Mouse (Mus musculus): ENCODE results near the gene U90926. TPM values are rescaled to one million over a fixed set of nuclear protein-coding genes. Genes with fewer than 3 reads are reported as not detected.
A peak's percentile ranks its signal among the peaks of the same experiment; 100 is the strongest.

The U90926 gene
- polyA plus RNA-seq, 1 experiment from 2014 or later: not detected

DNA sequence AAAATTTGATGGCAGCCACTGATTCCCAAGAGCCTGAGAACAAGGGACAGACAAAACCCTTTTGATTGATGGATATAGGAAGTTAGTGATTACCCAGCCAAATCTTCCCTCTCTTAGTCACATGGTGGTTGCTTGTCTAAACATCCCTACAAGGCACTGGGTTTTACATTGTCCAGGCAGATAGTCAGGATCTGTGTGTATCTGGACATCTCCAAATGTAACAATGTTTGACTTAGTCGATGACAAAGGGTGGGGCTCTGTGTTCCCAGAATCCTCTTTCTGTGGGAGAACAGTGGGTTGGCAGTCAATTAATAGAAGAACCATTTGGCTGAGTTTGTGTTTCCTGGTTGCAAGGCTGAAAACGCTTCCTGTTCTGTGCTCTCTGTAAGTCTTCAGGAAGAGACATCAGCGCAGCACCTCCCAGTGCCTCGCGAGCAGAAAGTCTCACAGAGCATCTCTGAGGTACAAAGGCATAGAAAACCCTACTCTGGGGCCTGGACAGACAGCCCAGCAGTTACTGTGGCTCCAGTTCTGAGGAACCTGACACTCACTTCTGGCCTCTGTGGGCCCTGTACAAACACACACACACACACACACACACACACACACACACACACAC lies 19.8 kb upstream of the U90926 start:
- WGBS: 70% methylated on average over 5 of the region's 5 CpGs
- peaks cover 10% of the 10 kb centered on the region; the same call in 1 of the 2 replicates for H3K4me1 ChIP-seq
- no peaks in the 10 kb centered on the region for H3K36me3 ChIP-seq (replicated peaks)
- no peak overlapping the region for H3K27ac ChIP-seq (replicated peaks)
- peaks cover 7% of the 10 kb centered on the region; the same call in 1 of the 2 replicates for H3K27me3 ChIP-seq (replicated peaks; ENCODE audit: low read depth, poor library complexity, severe bottlenecking)
- no peak overlapping the region for H3K4me3 ChIP-seq
- no peaks in the 10 kb centered on the region for H3K9me3 ChIP-seq
- no peak for DNase-seq (ENCODE audit: low spot score)

DNA sequence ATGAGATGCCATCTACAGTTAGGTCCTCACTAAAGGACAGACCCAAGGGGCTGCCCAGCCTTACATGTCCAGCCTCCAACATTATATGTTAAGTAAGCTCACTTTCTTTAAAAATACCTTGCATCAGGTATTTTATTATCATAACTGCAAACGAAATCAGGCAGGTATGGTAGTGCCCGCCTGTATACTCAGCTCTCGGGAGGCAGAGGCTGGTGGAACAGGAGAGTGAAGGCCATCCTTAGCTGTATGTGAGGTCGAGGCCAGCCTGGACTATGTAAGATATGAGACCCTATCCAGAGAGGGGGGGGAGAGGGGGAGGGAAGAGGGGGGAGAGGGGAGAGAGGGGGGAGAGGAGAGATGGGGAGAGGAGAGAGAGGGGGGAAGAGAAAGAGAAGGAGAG lies 18.2 kb upstream of the U90926 start:
- Histone ChIP-seq H3K27me3 (replicated peaks; ENCODE audit: low read depth, poor library complexity, severe bottlenecking) (0 out of 2 replicates have a peak, but pooled peaks cover 2% of the 10 kb centered on the region), H3K27ac (replicated peaks) (no peak overlapping the region), H3K36me3 (replicated peaks) (no peaks in the 10 kb centered on the region), H3K4me3 (no peak overlapping the region), H3K9me3 (no peaks in the 10 kb centered on the region), H3K4me1 (peaks cover 8% of the 10 kb centered on the region)
- no peak for DNase-seq (ENCODE audit: low spot score)
- WGBS: 81% methylated on average over 4 of the region's 4 CpGs

DNA sequence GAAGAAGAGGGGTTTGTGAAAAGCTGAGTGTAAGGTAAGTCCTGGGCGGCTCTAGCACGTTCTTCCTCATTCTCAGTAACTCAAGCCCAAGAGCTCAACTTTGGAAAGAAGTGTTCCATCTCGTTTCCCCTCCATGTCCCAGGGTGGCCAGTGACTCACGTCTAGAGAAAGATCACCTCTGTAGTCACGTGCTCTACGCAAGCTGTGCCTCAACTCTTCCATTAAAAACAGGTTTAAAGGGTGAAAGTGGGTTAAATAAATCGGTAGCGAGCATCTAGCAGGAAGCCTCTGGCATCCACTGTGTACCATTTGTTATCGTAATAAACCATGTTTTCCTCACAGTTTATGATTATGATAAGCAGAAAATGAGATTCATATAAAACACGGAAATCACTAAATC lies 16.6 kb upstream of the U90926 start:
- no peak for DNase-seq (ENCODE audit: low spot score)
- Histone ChIP-seq H3K4me3 (no peak overlapping the region), H3K27me3 (replicated peaks; ENCODE audit: low read depth, poor library complexity, severe bottlenecking) (no peaks in the 10 kb centered on the region), H3K9me3 (no peaks in the 10 kb centered on the region), H3K27ac (replicated peaks) (no peak overlapping the region), H3K4me1 (peaks cover 8% of the 10 kb centered on the region), H3K36me3 (replicated peaks) (no peaks in the 10 kb centered on the region)
- WGBS: 79% methylated on average over 10 of the region's 10 CpGs

DNA sequence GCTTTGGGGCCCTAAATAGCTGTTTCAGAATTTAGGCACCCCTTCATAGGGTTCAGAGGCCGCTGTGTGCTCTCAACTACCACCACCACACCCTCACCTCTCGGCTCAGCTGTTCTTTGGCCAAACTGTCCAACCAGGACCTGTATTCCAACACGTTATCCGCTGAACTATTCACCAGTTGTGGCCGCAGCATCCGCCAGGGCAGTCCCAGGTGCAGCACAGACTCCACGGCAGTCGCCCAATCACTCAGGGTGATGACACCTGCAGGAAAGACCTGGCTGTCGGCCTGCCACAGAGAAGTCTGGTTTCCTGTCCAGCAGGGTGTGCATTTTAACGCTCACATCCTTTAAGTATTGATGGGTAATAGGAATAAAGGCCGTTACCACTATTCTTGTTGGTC lies 15.1 kb upstream of the U90926 start:
- Histone ChIP-seq H3K4me3 (no peak overlapping the region), H3K27ac (replicated peaks) (no peak overlapping the region), H3K36me3 (replicated peaks) (no peaks in the 10 kb centered on the region), H3K4me1 (peaks cover 5% of the 10 kb centered on the region), H3K27me3 (replicated peaks; ENCODE audit: low read depth, poor library complexity, severe bottlenecking) (no peaks in the 10 kb centered on the region), H3K9me3 (no peaks in the 10 kb centered on the region)
- DNase-seq (ENCODE audit: low spot score): no peak
- WGBS: 85% methylated on average over 11 of the region's 11 CpGs

DNA sequence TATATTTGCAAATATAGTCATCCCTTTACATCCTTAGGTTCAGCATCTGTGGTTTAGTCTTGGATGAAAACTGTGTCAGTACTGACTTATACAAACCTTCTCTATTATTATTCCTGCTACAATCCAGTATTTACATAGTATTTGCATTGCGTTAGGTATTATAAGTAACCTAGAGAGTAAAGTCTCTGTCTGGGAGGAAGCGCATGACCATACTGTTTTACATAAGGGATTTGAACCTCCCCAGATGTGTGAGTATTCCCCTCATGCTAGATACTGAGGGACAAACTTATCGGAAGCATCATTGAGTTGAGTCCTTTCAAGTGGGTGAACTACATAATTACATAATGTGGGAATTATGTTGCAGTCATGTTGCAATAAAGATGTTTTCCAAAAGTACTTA lies 14.3 kb upstream of the U90926 start:
- Histone ChIP-seq H3K9me3 (no peaks in the 10 kb centered on the region), H3K27ac (replicated peaks) (no peak overlapping the region), H3K4me1 (peaks cover 3% of the 10 kb centered on the region; the same call in 1 of the 2 replicates), H3K4me3 (no peak overlapping the region), H3K36me3 (replicated peaks) (no peaks in the 10 kb centered on the region), H3K27me3 (replicated peaks; ENCODE audit: low read depth, poor library complexity, severe bottlenecking) (no peaks in the 10 kb centered on the region)
- no peak for DNase-seq (ENCODE audit: low spot score)
- 91% methylated on average over 3 of the region's 3 CpGs for WGBS

DNA sequence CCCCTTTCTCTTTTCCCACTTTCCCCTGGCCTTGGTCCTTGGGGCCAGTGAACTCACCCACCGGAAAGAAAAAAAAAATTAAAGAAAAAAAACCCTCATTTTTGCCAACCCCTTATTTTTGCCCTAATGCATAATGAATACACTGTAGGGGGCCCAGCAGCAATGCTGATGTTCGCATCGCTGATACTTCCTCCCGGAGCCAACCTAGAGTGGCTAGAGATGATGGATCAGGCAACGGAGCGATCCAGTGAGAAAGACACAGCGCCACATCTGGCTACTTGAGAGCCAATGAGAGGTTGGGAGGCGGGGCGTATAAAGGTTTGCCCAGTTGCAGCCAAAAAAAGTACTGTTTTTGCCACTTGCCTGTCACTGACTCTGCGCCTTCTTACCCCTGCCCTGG lies 13.6 kb upstream of the U90926 start:
- 26% methylated on average over 10 of the region's 10 CpGs for WGBS
- no peaks in the 10 kb centered on the region for H3K36me3 ChIP-seq (replicated peaks)
- no peaks in the 10 kb centered on the region for H3K9me3 ChIP-seq
- DNase-seq (ENCODE audit: low spot score): no peak
- peaks cover 3% of the 10 kb centered on the region; the same call in 1 of the 2 replicates for H3K4me1 ChIP-seq
- no peaks in the 10 kb centered on the region for H3K27me3 ChIP-seq (replicated peaks; ENCODE audit: low read depth, poor library complexity, severe bottlenecking)
- H3K4me3 ChIP-seq: peak overlapping the region; percentile 11; the same call in 1 of the 2 replicates
- H3K27ac ChIP-seq (replicated peaks): no peak overlapping the region

DNA sequence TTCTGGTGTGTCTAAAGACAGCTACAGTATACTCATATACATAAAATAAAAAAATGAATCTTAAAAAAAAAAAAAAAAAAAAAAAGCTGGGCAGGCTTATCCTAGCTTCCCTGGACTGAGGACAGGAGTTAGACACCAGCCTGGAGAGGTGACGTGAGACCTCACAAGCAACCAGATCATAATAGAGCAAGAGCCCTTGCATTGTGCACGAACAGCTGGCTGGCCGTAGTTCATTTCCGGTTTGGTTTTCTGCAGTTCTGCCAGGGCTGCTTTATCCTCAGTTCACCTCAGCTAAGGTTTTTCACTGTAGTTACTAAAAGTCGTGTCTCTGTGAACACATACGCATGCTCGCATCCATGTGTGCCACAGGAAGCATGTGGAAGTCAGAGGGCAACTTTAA lies 12.6 kb upstream of the U90926 start:
- Histone ChIP-seq H3K9me3 (no peaks in the 10 kb centered on the region), H3K4me3 (no peak overlapping the region), H3K4me1 (peaks cover 3% of the 10 kb centered on the region; the same call in 1 of the 2 replicates), H3K27me3 (replicated peaks; ENCODE audit: low read depth, poor library complexity, severe bottlenecking) (no peaks in the 10 kb centered on the region), H3K36me3 (replicated peaks) (no peaks in the 10 kb centered on the region), H3K27ac (replicated peaks) (no peak overlapping the region)
- WGBS: 83% methylated on average over 7 of the region's 7 CpGs
- DNase-seq (ENCODE audit: low spot score): no peak

DNA sequence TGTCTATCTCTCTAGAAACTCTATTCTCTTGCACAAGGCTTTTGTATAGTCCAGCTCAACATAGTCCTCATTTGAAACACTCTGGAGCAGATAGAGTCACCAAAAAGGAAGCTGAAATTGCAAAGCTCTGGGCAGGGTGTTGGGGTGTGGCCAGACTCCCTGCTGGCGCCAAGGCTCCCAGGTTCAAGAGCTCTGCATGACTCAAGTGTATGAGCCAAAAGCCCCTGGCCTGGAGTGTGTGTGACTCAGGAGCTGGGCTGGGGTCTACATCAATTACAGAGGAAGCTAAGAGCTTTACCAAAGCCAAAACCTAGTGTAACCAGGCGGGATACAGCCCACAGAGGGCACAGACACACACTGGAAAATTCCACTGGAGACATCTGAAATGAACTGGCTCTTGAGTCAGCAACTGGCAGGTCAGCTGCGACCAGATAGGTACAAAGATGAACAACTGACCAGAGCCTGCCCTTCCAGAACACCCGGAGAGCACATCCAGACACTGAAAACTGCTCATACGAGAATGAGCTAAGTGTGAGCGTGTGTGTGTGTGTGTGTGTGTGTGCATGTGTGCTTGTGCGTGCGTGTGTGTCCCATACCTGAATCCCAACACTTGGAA lies 5.2 kb upstream of the U90926 start:
- no peak overlapping the region for H3K4me3 ChIP-seq
- H3K36me3 ChIP-seq (replicated peaks): no peaks in the 10 kb centered on the region
- H3K9me3 ChIP-seq: no peaks in the 10 kb centered on the region
- H3K4me1 ChIP-seq: no peaks in the 10 kb centered on the region
- H3K27ac ChIP-seq (replicated peaks): no peak overlapping the region
- H3K27me3 ChIP-seq (replicated peaks; ENCODE audit: low read depth, poor library complexity, severe bottlenecking): no peaks in the 10 kb centered on the region
- WGBS: 90% methylated on average over 8 of the region's 8 CpGs
- no peak for DNase-seq (ENCODE audit: low spot score)

DNA sequence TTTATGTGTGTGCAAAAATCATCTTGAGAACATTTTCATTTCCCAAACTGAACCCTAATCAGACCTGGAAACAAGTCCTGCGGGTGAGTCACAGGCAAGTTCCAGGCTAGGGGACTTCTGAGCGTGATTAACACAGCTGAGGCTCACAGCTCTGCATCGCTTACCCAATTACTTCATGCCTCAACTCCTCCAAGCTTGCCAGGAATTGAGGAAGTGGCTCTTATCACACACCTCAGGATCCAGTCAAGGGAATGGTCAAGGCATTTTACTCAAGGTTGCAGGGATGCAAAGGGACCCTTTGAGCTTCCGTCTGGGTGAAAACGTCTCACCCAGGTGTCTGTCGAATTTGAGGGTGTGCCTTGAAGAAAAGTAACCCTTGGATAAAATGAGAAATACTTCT lies 4.6 kb upstream of the U90926 start:
- DNase-seq (ENCODE audit: low spot score): no peak
- 74% methylated on average over 6 of the region's 6 CpGs for WGBS
- H3K4me1 ChIP-seq: no peaks in the 10 kb centered on the region
- no peaks in the 10 kb centered on the region for H3K36me3 ChIP-seq (replicated peaks)
- no peak overlapping the region for H3K4me3 ChIP-seq
- H3K27ac ChIP-seq (replicated peaks): no peak overlapping the region
- no peaks in the 10 kb centered on the region for H3K9me3 ChIP-seq
- no peaks in the 10 kb centered on the region for H3K27me3 ChIP-seq (replicated peaks; ENCODE audit: low read depth, poor library complexity, severe bottlenecking)

DNA sequence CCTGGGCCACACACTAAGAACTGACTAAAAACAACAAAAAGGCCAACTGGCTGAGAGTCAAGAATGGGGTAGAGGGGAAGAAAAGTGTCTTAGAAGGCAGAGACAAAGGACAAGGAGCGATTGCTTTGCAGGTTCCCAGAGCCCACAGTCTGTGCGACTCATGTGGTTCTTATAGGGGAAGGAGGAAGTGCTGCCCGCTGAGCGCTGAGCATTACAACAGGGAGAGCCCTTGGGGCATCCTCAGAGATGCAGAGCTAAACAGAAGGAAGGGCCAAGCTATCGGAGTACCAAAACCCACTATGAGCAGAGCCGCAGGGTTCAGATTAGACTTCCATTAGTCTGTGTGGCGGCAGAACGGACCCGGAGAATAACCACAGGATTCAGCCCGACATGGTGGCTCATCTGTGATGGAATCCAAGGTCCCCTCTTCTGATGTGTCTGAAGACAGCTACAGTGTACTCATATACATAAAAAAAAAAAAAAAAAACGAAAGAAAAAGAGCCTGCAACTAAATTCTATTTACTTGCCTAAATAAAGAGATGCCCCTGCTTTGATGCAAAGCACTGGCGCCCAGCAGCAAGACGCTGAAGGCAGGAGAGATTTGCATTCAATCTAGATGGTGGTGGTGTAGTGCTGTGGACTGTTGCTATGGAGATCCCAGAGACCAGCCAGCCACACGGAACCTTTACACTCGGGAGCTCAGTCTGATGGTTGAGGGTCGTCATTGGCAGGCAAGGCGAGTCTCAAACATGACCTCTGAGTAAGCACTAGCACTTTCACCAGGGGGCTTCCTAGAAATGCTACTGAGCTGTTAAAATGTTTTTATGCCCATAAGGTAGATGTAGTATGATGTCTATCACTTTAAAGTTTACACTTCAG lies 3.9 kb upstream of the U90926 start:
- no peak for DNase-seq (ENCODE audit: low spot score)
- Histone ChIP-seq H3K4me1 (no peaks in the 10 kb centered on the region), H3K9me3 (no peaks in the 10 kb centered on the region), H3K4me3 (no peak overlapping the region), H3K36me3 (replicated peaks) (no peaks in the 10 kb centered on the region), H3K27ac (replicated peaks) (no peak overlapping the region), H3K27me3 (replicated peaks; ENCODE audit: low read depth, poor library complexity, severe bottlenecking) (no peaks in the 10 kb centered on the region)
- WGBS: 40% methylated on average over 17 of the region's 17 CpGs

DNA sequence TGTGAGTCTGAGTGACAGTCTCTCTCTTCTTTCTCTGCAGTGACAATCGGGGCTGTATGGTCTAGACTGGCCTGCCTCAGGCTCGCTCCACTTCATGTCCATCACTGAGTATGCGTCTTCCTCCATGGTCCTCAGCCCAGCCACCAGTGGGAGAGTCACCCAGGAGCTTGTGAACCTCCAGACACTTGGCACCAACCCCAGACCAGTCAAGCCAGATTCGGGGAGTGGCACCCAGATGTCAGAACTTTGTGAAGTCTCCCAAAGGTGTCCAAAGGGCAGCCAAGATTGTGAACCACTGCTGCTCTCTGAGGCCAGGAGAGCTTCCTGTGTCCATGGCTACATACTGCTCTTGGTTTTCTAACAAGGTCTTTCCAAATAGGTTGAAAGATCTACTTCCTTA lies 3.0 kb downstream of the U90926 start:
- WGBS: 91% methylated on average over 4 of the region's 4 CpGs
- Histone ChIP-seq H3K27me3 (replicated peaks; ENCODE audit: low read depth, poor library complexity, severe bottlenecking) (no peaks in the 10 kb centered on the region), H3K27ac (replicated peaks) (no peak overlapping the region), H3K9me3 (no peaks in the 10 kb centered on the region), H3K4me1 (no peaks in the 10 kb centered on the region), H3K36me3 (replicated peaks) (no peaks in the 10 kb centered on the region), H3K4me3 (no peak overlapping the region)
- no peak for DNase-seq (ENCODE audit: low spot score)

DNA sequence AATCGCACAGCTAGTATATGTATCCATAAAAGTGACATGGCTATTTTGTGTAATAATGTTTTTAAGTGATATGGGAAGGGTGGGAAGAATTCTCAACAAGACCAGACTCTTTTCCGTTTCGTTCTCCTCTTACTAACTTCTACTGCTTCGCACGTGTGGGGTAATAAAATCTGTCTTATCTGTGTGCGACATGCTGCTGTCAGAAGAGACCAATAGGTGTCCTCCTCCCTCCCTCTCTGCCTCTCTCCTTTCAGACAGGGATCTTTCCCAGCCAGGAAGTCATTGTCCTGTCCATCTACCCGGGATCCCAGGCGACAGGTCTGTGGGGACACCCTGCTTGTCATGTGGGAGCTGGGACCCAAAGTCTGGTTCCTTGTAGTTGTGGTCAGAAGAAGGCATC lies 5.0 kb downstream of the U90926 start:
- DNase-seq (ENCODE audit: low spot score): no peak
- WGBS: 82% methylated on average over 8 of the region's 8 CpGs
- no peaks in the 10 kb centered on the region for H3K4me1 ChIP-seq

More for the DNA sequence above, 5.0 kb downstream of the U90926 start:
- Histone ChIP-seq H3K4me3 (no peak overlapping the region), H3K27me3 (replicated peaks; ENCODE audit: low read depth, poor library complexity, severe bottlenecking) (no peaks in the 10 kb centered on the region), H3K36me3 (replicated peaks) (0 out of 2 replicates have a peak, but pooled peaks cover 7% of the 10 kb centered on the region), H3K27ac (replicated peaks) (no peak overlapping the region), H3K9me3 (no peaks in the 10 kb centered on the region)
